Comparison of ENCODE assay signal across 26 mouse cellular contexts in the genomic region with DNA sequence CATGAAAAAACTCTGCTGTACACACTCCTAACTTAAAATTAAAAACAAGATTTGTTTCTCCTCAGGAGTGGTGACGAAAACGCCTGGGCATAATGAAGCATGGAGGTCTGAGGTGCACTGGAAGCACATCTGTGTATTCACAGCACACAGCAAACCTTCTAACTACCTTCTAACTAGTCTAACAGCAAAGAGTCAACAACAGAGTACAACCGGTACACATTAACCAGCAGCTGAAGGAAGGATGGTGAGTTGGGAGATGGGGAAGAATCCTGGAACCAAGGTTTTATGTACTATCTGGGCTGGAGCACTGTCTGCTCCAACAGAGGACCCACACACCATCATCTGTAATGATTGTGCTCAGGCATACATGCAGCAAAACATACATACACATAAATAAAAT.
A peak's percentile ranks its signal among the peaks of the same experiment; 100 is the strongest.
DNase-seq lines count a peak whose midpoint lies in the region; ATAC-seq and TF ChIP-seq lines count a peak whose summit lies in the region.
"Had no signal": no experiment of that assay in that cellular context is flagged by ENCODE, and none has a peak within 500 bp of the region (broad histone marks: within the 10 kb centered on the region; RNA-seq: fewer than 3 reads in every experiment).

No protein-coding gene starts in this region.

- peaks cover 18% of the 10 kb centered on the region for H3K4me1 ChIP-seq in kidney, embryonic 15.5 days
- peaks cover 3% of the 10 kb centered on the region for H3K4me1 ChIP-seq in liver, embryonic 16.5 days (ENCODE audit: control insufficient read depth, low read depth, low read length)
- H3K4me1 ChIP-seq in liver, embryonic 11.5 days (replicated peaks; ENCODE audit: control insufficient read depth, insufficient read depth, low read length): peaks cover 7% of the 10 kb centered on the region
- H3K4me1 ChIP-seq in liver, postnatal 0 days (ENCODE audit: insufficient read depth): peaks cover 11% of the 10 kb centered on the region; the same call in 1 of the 2 replicates
- H3K4me1 ChIP-seq: lung, embryonic 15.5 days had no signal

- WGBS in kidney, embryonic 15.5 days: 80% methylated on average over 3 of the region's 3 CpGs
- WGBS in liver, embryonic 16.5 days (ENCODE audit: insufficient replicate concordance): 55% methylated on average over 3 of the region's 3 CpGs
- 88% methylated on average over 3 of the region's 3 CpGs for WGBS in liver, embryonic 11.5 days
- 73% methylated on average over 3 of the region's 3 CpGs for whole genome bisulfite sequencing in liver, postnatal 0 days (ENCODE audit: insufficient replicate concordance)

- ATAC-seq in kidney, embryonic 15.5 days (replicated peaks; ENCODE audit: low FRiP score): no peak
- peak; percentile 45; the same call in 1 of the 2 replicates for ATAC-seq in liver, embryonic 16.5 days (ENCODE audit: low read depth)
- ATAC-seq in liver, embryonic 11.5 days (replicated peaks; ENCODE audit: low FRiP score): no peak
- peak; percentile 62 for ATAC-seq in liver, postnatal 0 days
- ATAC-seq: CD4-positive, CD25-positive, alpha-beta regulatory T cell, adult 4 months; forebrain, embryonic 16.5 days; intestine, embryonic 16.5 days; Patski had no signal

- no peak overlapping the region for H3K9ac ChIP-seq in kidney, embryonic 15.5 days
- no peak overlapping the region for H3K9ac ChIP-seq in liver, embryonic 16.5 days (ENCODE audit: low read depth, low read length)
- H3K9ac ChIP-seq in liver, embryonic 11.5 days (ENCODE audit: low read depth, low read length): no peak overlapping the region
- H3K9ac ChIP-seq in liver, postnatal 0 days (replicated peaks): no peak overlapping the region
- H3K9ac ChIP-seq: hindbrain, embryonic 12.5 days; lung, embryonic 15.5 days; midbrain, embryonic 12.5 days; neural tube, embryonic 15.5 days had no signal

- H3K4me2 ChIP-seq in kidney, embryonic 15.5 days: no peak overlapping the region
- no peak overlapping the region for H3K4me2 ChIP-seq in liver, embryonic 16.5 days (ENCODE audit: low read depth, low read length)
- H3K4me2 ChIP-seq in liver, embryonic 11.5 days: no peak overlapping the region
- no peak overlapping the region for H3K4me2 ChIP-seq in liver, postnatal 0 days (ENCODE audit: low read depth, low read length)
- H3K4me2 ChIP-seq: hindbrain, embryonic 12.5 days; lung, embryonic 15.5 days; midbrain, embryonic 12.5 days; neural tube, embryonic 15.5 days had no signal

- TF ChIP-seq EP300 in liver, postnatal 0 days (IDR thresholded peaks at IDR 0.05; ENCODE audit: low read depth): no peak

- no peaks in the 10 kb centered on the region for H3K36me3 ChIP-seq in kidney, embryonic 15.5 days
- no peaks in the 10 kb centered on the region for H3K36me3 ChIP-seq in liver, embryonic 16.5 days (ENCODE audit: control insufficient read depth, insufficient read depth)
- no peaks in the 10 kb centered on the region for H3K36me3 ChIP-seq in liver, embryonic 11.5 days (ENCODE audit: control insufficient read depth, insufficient read depth, low read length)
- H3K36me3 ChIP-seq in liver, postnatal 0 days (replicated peaks; ENCODE audit: insufficient read depth, low read length): no peaks in the 10 kb centered on the region
- H3K36me3 ChIP-seq: hindbrain, embryonic 12.5 days; lung, embryonic 15.5 days; midbrain, embryonic 12.5 days; neural tube, embryonic 15.5 days had no signal

- peak; percentile 63 for DNase-seq in heart, adult 11 months
- no peak for DNase-seq in heart, postnatal 4 days
- DNase-seq in kidney, postnatal 10 days: no peak
- no peak for DNase-seq in liver, embryonic 11.5 days (ENCODE audit: low spot score)
- DNase-seq in liver, postnatal 0 days: no peak
- DNase-seq in lung, postnatal 25 days (ENCODE audit: low spot score): no peak
- DNase-seq: adrenal gland, adult 8-10 months; cerebellum, adult 9-10 months; gastrocnemius, postnatal 36 days; layer of hippocampus, adult 9-11 months; left cerebral cortex, postnatal 4 days; right cerebral cortex, postnatal 14 days; spleen, adult 18-20 months; thymus, postnatal 25 days had no signal

- H3K9me3 ChIP-seq in kidney, embryonic 15.5 days (replicated peaks): no peaks in the 10 kb centered on the region
- no peaks in the 10 kb centered on the region for H3K9me3 ChIP-seq in liver, embryonic 16.5 days (replicated peaks; ENCODE audit: control insufficient read depth, low read length)
- H3K9me3 ChIP-seq in liver, embryonic 11.5 days (ENCODE audit: control insufficient read depth, low read length): no peaks in the 10 kb centered on the region
- no peaks in the 10 kb centered on the region for H3K9me3 ChIP-seq in liver, postnatal 0 days (ENCODE audit: low read length)
- H3K9me3 ChIP-seq: hindbrain, embryonic 12.5 days; lung, embryonic 15.5 days; midbrain, embryonic 12.5 days; neural tube, embryonic 15.5 days had no signal

- no peaks in the 10 kb centered on the region for H3K27me3 ChIP-seq in kidney, embryonic 15.5 days
- no peaks in the 10 kb centered on the region for H3K27me3 ChIP-seq in liver, embryonic 16.5 days (ENCODE audit: control insufficient read depth, insufficient read depth, low read depth, low read length)
- H3K27me3 ChIP-seq in liver, embryonic 11.5 days (replicated peaks; ENCODE audit: control insufficient read depth, insufficient read depth, low read length): no peaks in the 10 kb centered on the region
- H3K27me3 ChIP-seq in liver, postnatal 0 days (ENCODE audit: insufficient read depth, low read length): no peaks in the 10 kb centered on the region
- H3K27me3 ChIP-seq: hindbrain, embryonic 12.5 days; lung, embryonic 15.5 days; midbrain, embryonic 12.5 days; neural tube, embryonic 15.5 days; Patski had no signal

- peak overlapping the region; percentile 56 for H3K27ac ChIP-seq in kidney, embryonic 15.5 days
- peak overlapping the region; percentile 27; the same call in 1 of the 2 replicates for H3K27ac ChIP-seq in liver, embryonic 16.5 days (ENCODE audit: low read length)
- no peak overlapping the region for H3K27ac ChIP-seq in liver, embryonic 11.5 days (ENCODE audit: low read depth, low read length)
- H3K27ac ChIP-seq in liver, postnatal 0 days (ENCODE audit: low read depth): peak overlapping the region; percentile 69
- H3K27ac ChIP-seq: left cerebral cortex, adult 2 months; lung, embryonic 15.5 days; macrophage; midbrain, embryonic 12.5 days; neural tube, embryonic 15.5 days had no signal

- H3K4me3 ChIP-seq in kidney, embryonic 15.5 days (replicated peaks): no peak overlapping the region
- no peak overlapping the region for H3K4me3 ChIP-seq in liver, embryonic 16.5 days (ENCODE audit: low read depth, low read length)
- H3K4me3 ChIP-seq in liver, embryonic 11.5 days (ENCODE audit: low read depth, low read length): no peak overlapping the region
- H3K4me3 ChIP-seq in liver, postnatal 0 days (ENCODE audit: low read depth, low read length): no peak overlapping the region
- H3K4me3 ChIP-seq: hindbrain, embryonic 12.5 days; left cerebral cortex, adult 2 months; lung, embryonic 15.5 days; midbrain, embryonic 12.5 days; neural tube, embryonic 15.5 days had no signal

- TF ChIP-seq CTCF in liver, postnatal 0 days (IDR thresholded peaks at IDR 0.05; ENCODE audit: low read depth): no peak

Comparison
In these comparisons a context has a peak if more than half of its experiments do, and no peak if none do; other contexts are left out.
1. ATAC-seq: peak in liver, embryonic 16.5 days (single experiment) and liver, postnatal 0 days (single experiment); none in kidney, embryonic 15.5 days (single experiment) and liver, embryonic 11.5 days (single experiment).